Mouse (Mus musculus): ENCODE data around the gene Tfip11.

DNA sequence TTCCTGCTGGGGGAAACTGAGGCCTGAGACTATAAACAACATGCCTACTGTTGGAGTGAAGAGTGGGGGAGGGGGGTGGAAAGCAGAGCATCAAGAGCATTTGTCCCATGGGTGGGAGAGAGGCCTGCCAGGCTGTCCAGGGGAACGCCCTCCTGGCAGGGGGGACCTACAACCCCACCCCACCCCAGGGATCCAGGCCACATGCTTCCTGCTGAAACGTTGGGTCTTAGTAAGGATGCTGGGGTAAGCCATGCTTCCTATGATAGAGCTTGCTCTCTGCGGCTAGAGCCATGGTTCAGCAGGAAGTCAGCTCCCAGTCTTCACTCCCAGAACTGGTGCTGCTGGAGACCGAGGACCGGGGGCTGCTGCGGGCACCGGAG is 42.0 kb upstream of the Tfip11 start:
- TF ChIP-seq E2F4 (IDR thresholded peaks at IDR 0.05; ENCODE audit: insufficient read depth) (no peak), MYOG (IDR thresholded peaks at IDR 0.05; ENCODE audit: control insufficient read depth in 1 of 3, insufficient read depth in 1 of 3, insufficient read length in 2 of 3, low read depth in 2 of 3) (no peak), POLR2AphosphoS2 (IDR thresholded peaks at IDR 0.05; ENCODE audit: insufficient read length, low read depth) (no peak), REST (IDR thresholded peaks at IDR 0.05; ENCODE audit: insufficient read depth, insufficient read length) (no peak)
